Mouse (Mus musculus) embryonic facial prominence, embryonic 12.5 days (tissue): ENCODE measurements around the gene Rtn4r. TPM values are rescaled to one million over a fixed set of nuclear protein-coding genes. Genes with fewer than 3 reads are reported as not detected.

ENCODE experiments used
- ATAC-seq: fragments of 200-750 bp; cut with Nextera tagmentation; 2 replicates; pipeline ENCODE4 v1.8.0; 2017; ENCODE audit not compliant: insufficient number of reproducible peaks, insufficient read depth, low FRiP score, low TSS enrichment
- H3K27ac ChIP-seq: fragments of 300-500 bp; sonication (generic); 2 replicates; pipeline ENCODE4 v1.5.1; 2016; ENCODE audit warnings: mild to moderate bottlenecking
- H3K27me3 ChIP-seq: fragments of 300-500 bp; sonication (generic); 2 replicates; pipeline ENCODE4 v1.6.1; 2016; ENCODE audit warnings: mild to moderate bottlenecking, moderate library complexity
- H3K36me3 ChIP-seq: fragments of 300-500 bp; sonication (generic); 2 replicates; pipeline ENCODE4 v1.6.1; 2016; ENCODE audit warnings: mild to moderate bottlenecking
- H3K4me1 ChIP-seq: fragments of 300-500 bp; sonication (generic); 2 replicates; pipeline ENCODE4 v1.6.1; 2016
- H3K4me2 ChIP-seq: fragments of 300-500 bp; sonication (generic); replicated peaks from 2 replicates; pipeline ENCODE4 v1.6.1; 2016; ENCODE audit warnings: mild to moderate bottlenecking, moderate library complexity
- H3K4me3 ChIP-seq: fragments of 300-500 bp; sonication (generic); 2 replicates; pipeline ENCODE4 v1.5.1; 2016; ENCODE audit warnings: mild to moderate bottlenecking
- H3K9ac ChIP-seq: fragments of 300-500 bp; sonication (generic); 2 replicates; pipeline ENCODE4 v1.6.1; 2016; ENCODE audit warnings: mild to moderate bottlenecking, moderate library complexity
- H3K9me3 ChIP-seq: fragments of 300-500 bp; sonication (generic); 2 replicates; pipeline ENCODE4 v1.6.1; 2016; ENCODE audit warnings: mild to moderate bottlenecking, moderate library complexity
- WGBS: fragments of 180-500 bp; shearing (Covaris S2); methylation state at CpG from one replicate; pipeline ENCODE4 v1.1.7; 2016; 5-methylcytosine and 5-hydroxymethylcytosine counted together
- polyA plus RNA-seq: library from polyadenylated mRNA; unstranded; fragments of >200 nt; fragmentation: Nextera tagmentation; extraction: Ambion mirVana; gene quantifications from 2 replicates; pipeline ENCODE4 v1.2.1, GENCODE M21; 2016

The Rtn4r gene
- polyA plus RNA-seq, 1 experiment from 2014 or later, result 3.4 TPM

GRCm38 (mm10) chr16:18160514-18160913 is 33.1 kb downstream of the Rtn4r start:
- WGBS, result 46% methylated on average over 7 of the region's 7 CpGs
- Histone ChIP-seq H3K4me1 (peaks cover 13% of the 10 kb centered on the region; the same call in 1 of the 2 replicates), H3K27me3 (no peaks in the 10 kb centered on the region), H3K9me3 (no peaks in the 10 kb centered on the region), H3K4me2 (no peak overlapping the region), H3K27ac (no peak overlapping the region), H3K36me3 (no peaks in the 10 kb centered on the region), H3K4me3 (no peak overlapping the region), H3K9ac (no peak overlapping the region)
- no peak for ATAC-seq

GRCm38 (mm10) chr16:18161190-18161589 is 33.7 kb downstream of the Rtn4r start:
- no peaks in the 10 kb centered on the region for H3K27me3 ChIP-seq
- no peak overlapping the region; the same call in 1 of the 2 replicates for H3K27ac ChIP-seq
- WGBS, result 74% methylated on average over 1 of the region's 1 CpGs
- H3K4me1 ChIP-seq, result peaks cover 13% of the 10 kb centered on the region; the same call in 1 of the 2 replicates
- H3K36me3 ChIP-seq, result no peaks in the 10 kb centered on the region
- H3K9me3 ChIP-seq, result no peaks in the 10 kb centered on the region
- no peak overlapping the region for H3K4me3 ChIP-seq
- no peak overlapping the region for H3K4me2 ChIP-seq
- H3K9ac ChIP-seq, result no peak overlapping the region
- no peak for ATAC-seq

- H3K27me3 ChIP-seq, result no peaks in the 10 kb centered on the region
- H3K4me3 ChIP-seq, result no peak overlapping the region
- no peak for ATAC-seq
- H3K4me1 ChIP-seq, result peaks cover 13% of the 10 kb centered on the region; the same call in 1 of the 2 replicates
- H3K27ac ChIP-seq, result no peak overlapping the region
- no peak overlapping the region for H3K9ac ChIP-seq
- WGBS, result 30% methylated on average over 2 of the region's 2 CpGs
- no peak overlapping the region for H3K4me2 ChIP-seq
- H3K9me3 ChIP-seq, result no peaks in the 10 kb centered on the region
- no peaks in the 10 kb centered on the region for H3K36me3 ChIP-seq
Measured at GRCm38 (mm10) chr16:18164642-18165238, 37.3 kb downstream of the Rtn4r start.

GRCm38 (mm10) chr16:18166613-18167190 is 39.3 kb downstream of the Rtn4r start:
- ATAC-seq, result no peak
- Histone ChIP-seq H3K4me3 (no peak overlapping the region), H3K36me3 (no peaks in the 10 kb centered on the region), H3K9ac (no peak overlapping the region), H3K27ac (no peak overlapping the region), H3K4me2 (no peak overlapping the region), H3K27me3 (no peaks in the 10 kb centered on the region), H3K9me3 (no peaks in the 10 kb centered on the region), H3K4me1 (peaks cover 9% of the 10 kb centered on the region; the same call in 1 of the 2 replicates)
- 80% methylated on average over 6 of the region's 6 CpGs for whole genome bisulfite sequencing

GRCm38 (mm10) chr16:18169156-18169555 is 41.7 kb downstream of the Rtn4r start:
- ATAC-seq, result no peak
- no peak overlapping the region for H3K4me3 ChIP-seq
- H3K9ac ChIP-seq, result no peak overlapping the region
- H3K9me3 ChIP-seq, result no peaks in the 10 kb centered on the region
- no peaks in the 10 kb centered on the region for H3K36me3 ChIP-seq
- H3K27ac ChIP-seq, result no peak overlapping the region
- 71% methylated on average over 5 of the region's 5 CpGs for WGBS
- H3K4me1 ChIP-seq, result peaks cover 5% of the 10 kb centered on the region; the same call in 1 of the 2 replicates
- H3K4me2 ChIP-seq, result no peak overlapping the region
- no peaks in the 10 kb centered on the region for H3K27me3 ChIP-seq

GRCm38 (mm10) chr16:18169776-18170175 is 42.3 kb downstream of the Rtn4r start:
- H3K27me3 ChIP-seq, result no peaks in the 10 kb centered on the region
- no peak overlapping the region for H3K27ac ChIP-seq
- no peak overlapping the region for H3K4me2 ChIP-seq
- no peak for ATAC-seq
- no peak overlapping the region for H3K4me3 ChIP-seq
- 89% methylated on average over 3 of the region's 3 CpGs for WGBS
- no peak overlapping the region for H3K9ac ChIP-seq
- H3K4me1 ChIP-seq, result peaks cover 2% of the 10 kb centered on the region; the same call in 1 of the 2 replicates
- no peaks in the 10 kb centered on the region for H3K36me3 ChIP-seq
- no peaks in the 10 kb centered on the region for H3K9me3 ChIP-seq

GRCm38 (mm10) chr16:18172266-18172855 is 44.9 kb downstream of the Rtn4r start:
- WGBS, result 8% methylated on average over 7 of the region's 7 CpGs
- H3K4me2 ChIP-seq, result no peak overlapping the region
- H3K36me3 ChIP-seq, result no peaks in the 10 kb centered on the region
- no peaks in the 10 kb centered on the region for H3K9me3 ChIP-seq
- no peak overlapping the region for H3K27ac ChIP-seq
- no peak overlapping the region for H3K9ac ChIP-seq
- H3K27me3 ChIP-seq, result no peaks in the 10 kb centered on the region
- H3K4me1 ChIP-seq, result peaks cover 3% of the 10 kb centered on the region; the same call in 1 of the 2 replicates
- no peak overlapping the region for H3K4me3 ChIP-seq
- no peak for ATAC-seq

GRCm38 (mm10) chr16:18173231-18173630 is 45.8 kb downstream of the Rtn4r start:
- Histone ChIP-seq H3K27ac (no peak overlapping the region), H3K4me2 (no peak overlapping the region), H3K9me3 (no peaks in the 10 kb centered on the region), H3K27me3 (no peaks in the 10 kb centered on the region), H3K4me3 (no peak overlapping the region), H3K36me3 (no peaks in the 10 kb centered on the region), H3K4me1 (peaks cover 3% of the 10 kb centered on the region; the same call in 1 of the 2 replicates), H3K9ac (no peak overlapping the region)
- 76% methylated on average over 9 of the region's 9 CpGs for WGBS
- ATAC-seq, result no peak

- no peak overlapping the region for H3K4me3 ChIP-seq
- no peaks in the 10 kb centered on the region for H3K9me3 ChIP-seq
- H3K4me1 ChIP-seq, result peaks cover 3% of the 10 kb centered on the region; the same call in 1 of the 2 replicates
- no peak overlapping the region for H3K27ac ChIP-seq
- H3K9ac ChIP-seq, result no peak overlapping the region
- H3K27me3 ChIP-seq, result 0 out of 2 replicates have a peak, but pooled peaks cover 3% of the 10 kb centered on the region
- no peak overlapping the region for H3K4me2 ChIP-seq
- no peak for ATAC-seq
- no peaks in the 10 kb centered on the region for H3K36me3 ChIP-seq
- WGBS, result 71% methylated on average over 11 of the region's 11 CpGs
Measured at GRCm38 (mm10) chr16:18173788-18174187, 46.3 kb downstream of the Rtn4r start.

GRCm38 (mm10) chr16:18175817-18176541 is 48.5 kb downstream of the Rtn4r start:
- no peak overlapping the region for H3K4me2 ChIP-seq
- no peak overlapping the region for H3K9ac ChIP-seq
- no peak for ATAC-seq
- 41% methylated on average over 6 of the region's 6 CpGs for WGBS
- no peaks in the 10 kb centered on the region for H3K9me3 ChIP-seq
- H3K4me3 ChIP-seq, result no peak overlapping the region
- 0 out of 2 replicates have a peak, but pooled peaks cover 3% of the 10 kb centered on the region for H3K27me3 ChIP-seq
- H3K36me3 ChIP-seq, result no peaks in the 10 kb centered on the region
- no peak overlapping the region for H3K27ac ChIP-seq
- H3K4me1 ChIP-seq, result peaks cover 10% of the 10 kb centered on the region; the same call in 1 of the 2 replicates

- no peak for ATAC-seq
- H3K36me3 ChIP-seq, result no peaks in the 10 kb centered on the region
- H3K4me1 ChIP-seq, result peaks cover 10% of the 10 kb centered on the region; the same call in 1 of the 2 replicates
- H3K9ac ChIP-seq, result no peak overlapping the region
- no peak overlapping the region for H3K27ac ChIP-seq
- H3K4me3 ChIP-seq, result no peak overlapping the region
- 85% methylated on average over 4 of the region's 4 CpGs for WGBS
- H3K9me3 ChIP-seq, result no peaks in the 10 kb centered on the region
- H3K27me3 ChIP-seq, result 0 out of 2 replicates have a peak, but pooled peaks cover 3% of the 10 kb centered on the region
- no peak overlapping the region for H3K4me2 ChIP-seq
Measured at GRCm38 (mm10) chr16:18176758-18177157, 49.3 kb downstream of the Rtn4r start.
